Mouse (Mus musculus) heart, embryonic 11.5 days (tissue): ENCODE results near the gene Ppp1r11. TPM values are rescaled to one million over a fixed set of nuclear protein-coding genes. Genes with fewer than 3 reads are reported as not detected.

ENCODE experiments used
- ATAC-seq: fragments of 200-750 bp; cut with Nextera tagmentation; replicated peaks from 2 replicates; pipeline ENCODE4 v1.8.0; 2017; ENCODE audit warnings: moderate library complexity; ENCODE audit not compliant: insufficient number of reproducible peaks, low FRiP score, low TSS enrichment
- H3K27ac ChIP-seq: fragments of 300-500 bp; sonication (generic); 2 replicates; pipeline ENCODE4 v1.5.1; 2014; ENCODE audit warnings: mild to moderate bottlenecking, low read depth, low read length
- H3K27me3 ChIP-seq: fragments of 300-500 bp; sonication (generic); 2 replicates; pipeline ENCODE4 v1.6.1; 2014; ENCODE audit warnings: mild to moderate bottlenecking, low read length, mixed read lengths; ENCODE audit not compliant: control insufficient read depth, insufficient read depth
- H3K36me3 ChIP-seq: fragments of 300-500 bp; sonication (generic); 2 replicates; pipeline ENCODE4 v1.6.1; 2014; ENCODE audit warnings: mild to moderate bottlenecking, low read length, moderate library complexity, mixed read lengths; ENCODE audit not compliant: control insufficient read depth, insufficient read depth
- H3K4me1 ChIP-seq: fragments of 300-500 bp; sonication (generic); 2 replicates; pipeline ENCODE4 v1.6.1; 2014; ENCODE audit warnings: low read length; ENCODE audit not compliant: control insufficient read depth, insufficient read depth
- H3K4me2 ChIP-seq: fragments of 300-500 bp; sonication (generic); 2 replicates; pipeline ENCODE4 v1.6.1; 2014; ENCODE audit warnings: mild to moderate bottlenecking, moderate library complexity
- H3K4me3 ChIP-seq: fragments of 300-500 bp; sonication (generic); 2 replicates; pipeline ENCODE4 v1.5.1; 2014; ENCODE audit warnings: low read depth, low read length
- H3K9ac ChIP-seq: fragments of 300-500 bp; sonication (generic); 2 replicates; pipeline ENCODE4 v1.6.1; 2014; ENCODE audit warnings: mild to moderate bottlenecking, low read depth, low read length, moderate library complexity
- H3K9me3 ChIP-seq: fragments of 300-500 bp; sonication (generic); replicated peaks from 2 replicates; pipeline ENCODE4 v1.6.1; 2016; ENCODE audit warnings: low read length; ENCODE audit not compliant: control insufficient read depth
- WGBS: fragments of 180-500 bp; shearing (Covaris S2); extraction: QIAGEN DNeasy Blood & Tissue Kit; methylation state at CpG from one replicate; pipeline ENCODE4 v1.1.7; 2014; ENCODE audit not compliant: insufficient replicate concordance; 5-methylcytosine and 5-hydroxymethylcytosine counted together
- polyA plus RNA-seq: library from polyadenylated mRNA; unstranded; fragments of >200 nt; fragmentation: Nextera tagmentation; extraction: Ambion mirVana; gene quantifications from 2 replicates; pipeline ENCODE4 v1.2.1, GENCODE M21; 2014

Gene Ppp1r11
- polyA plus RNA-seq, 1 experiment from 2014 or later = 97.4 TPM

- ATAC-seq = no peak
- WGBS = 46% methylated on average over 2 of the region's 2 CpGs
- H3K36me3 ChIP-seq = no peaks in the 10 kb centered on the region
- H3K4me1 ChIP-seq = no peaks in the 10 kb centered on the region
- no peak overlapping the region for H3K4me2 ChIP-seq
- H3K27me3 ChIP-seq = no peaks in the 10 kb centered on the region
- no peak overlapping the region for H3K4me3 ChIP-seq
- no peaks in the 10 kb centered on the region for H3K9me3 ChIP-seq
- H3K27ac ChIP-seq = no peak overlapping the region
- H3K9ac ChIP-seq = no peak overlapping the region
Observed at GRCm38 (mm10) chr17:36931806-36932205, 19.7 kb downstream of the Ppp1r11 start.

- Histone ChIP-seq H3K27ac (no peak overlapping the region), H3K9me3 (no peaks in the 10 kb centered on the region), H3K4me1 (no peaks in the 10 kb centered on the region), H3K27me3 (no peaks in the 10 kb centered on the region), H3K9ac (no peak overlapping the region), H3K4me3 (no peak overlapping the region), H3K36me3 (no peaks in the 10 kb centered on the region), H3K4me2 (no peak overlapping the region)
- WGBS = 76% methylated on average over 4 of the region's 4 CpGs
- no peak for ATAC-seq
Observed at GRCm38 (mm10) chr17:36931130-36931529, 20.4 kb downstream of the Ppp1r11 start.

- Histone ChIP-seq H3K4me1 (no peaks in the 10 kb centered on the region), H3K36me3 (no peaks in the 10 kb centered on the region), H3K27ac (no peak overlapping the region), H3K4me3 (no peak overlapping the region), H3K4me2 (no peak overlapping the region), H3K9me3 (no peaks in the 10 kb centered on the region), H3K27me3 (no peaks in the 10 kb centered on the region), H3K9ac (no peak overlapping the region)
- WGBS = 59% methylated on average over 6 of the region's 6 CpGs
- ATAC-seq = no peak
Observed at GRCm38 (mm10) chr17:36930233-36930632, 21.3 kb downstream of the Ppp1r11 start.

GRCm38 (mm10) chr17:36929236-36929932 lies 22.2 kb downstream of the Ppp1r11 start:
- Histone ChIP-seq H3K4me3 (no peak overlapping the region), H3K27ac (no peak overlapping the region), H3K27me3 (no peaks in the 10 kb centered on the region), H3K9me3 (no peaks in the 10 kb centered on the region), H3K4me1 (no peaks in the 10 kb centered on the region), H3K4me2 (no peak overlapping the region), H3K36me3 (no peaks in the 10 kb centered on the region), H3K9ac (no peak overlapping the region)
- WGBS = 63% methylated on average over 12 of the region's 12 CpGs
- ATAC-seq = no peak

GRCm38 (mm10) chr17:36927496-36928120 lies 23.9 kb downstream of the Ppp1r11 start:
- ATAC-seq = no peak
- Histone ChIP-seq H3K36me3 (no peaks in the 10 kb centered on the region), H3K4me3 (no peak overlapping the region), H3K9ac (no peak overlapping the region), H3K4me2 (no peak overlapping the region), H3K4me1 (no peaks in the 10 kb centered on the region), H3K27ac (no peak overlapping the region), H3K27me3 (no peaks in the 10 kb centered on the region), H3K9me3 (no peaks in the 10 kb centered on the region)
- WGBS = 35% methylated on average over 10 of the region's 10 CpGs

GRCm38 (mm10) chr17:36923491-36923890 lies 28.1 kb downstream of the Ppp1r11 start:
- WGBS = 51% methylated on average over 4 of the region's 4 CpGs
- no peak for ATAC-seq

GRCm38 (mm10) chr17:36922715-36923114 lies 28.8 kb downstream of the Ppp1r11 start:
- Histone ChIP-seq H3K27me3 (no peaks in the 10 kb centered on the region; the same call in 1 of the 2 replicates), H3K4me3 (no peak overlapping the region), H3K4me1 (no peaks in the 10 kb centered on the region), H3K9ac (no peak overlapping the region), H3K36me3 (no peaks in the 10 kb centered on the region), H3K9me3 (no peaks in the 10 kb centered on the region), H3K27ac (no peak overlapping the region), H3K4me2 (no peak overlapping the region)
- 70% methylated on average over 4 of the region's 4 CpGs for WGBS
- no peak for ATAC-seq

More at GRCm38 (mm10) chr17:36923491-36923890, 28.1 kb downstream of the Ppp1r11 start:
- H3K9ac ChIP-seq = no peak overlapping the region
- no peaks in the 10 kb centered on the region; the same call in 1 of the 2 replicates for H3K27me3 ChIP-seq
- H3K4me3 ChIP-seq = no peak overlapping the region
- no peak overlapping the region for H3K27ac ChIP-seq
- H3K4me1 ChIP-seq = no peaks in the 10 kb centered on the region
- H3K4me2 ChIP-seq = no peak overlapping the region
- H3K9me3 ChIP-seq = no peaks in the 10 kb centered on the region
- H3K36me3 ChIP-seq = no peaks in the 10 kb centered on the region

GRCm38 (mm10) chr17:36920239-36920638 lies 31.3 kb downstream of the Ppp1r11 start:
- Histone ChIP-seq H3K27me3 (no peaks in the 10 kb centered on the region; the same call in 1 of the 2 replicates), H3K9me3 (no peaks in the 10 kb centered on the region), H3K9ac (no peak overlapping the region), H3K36me3 (no peaks in the 10 kb centered on the region), H3K4me3 (no peak overlapping the region), H3K4me1 (no peaks in the 10 kb centered on the region), H3K4me2 (no peak overlapping the region), H3K27ac (no peak overlapping the region)
- no peak for ATAC-seq
- WGBS = 37% methylated on average over 15 of the region's 15 CpGs

GRCm38 (mm10) chr17:36915076-36915475 lies 36.5 kb downstream of the Ppp1r11 start:
- Histone ChIP-seq H3K4me2 (no peak overlapping the region), H3K9ac (no peak overlapping the region), H3K27ac (no peak overlapping the region), H3K36me3 (no peaks in the 10 kb centered on the region), H3K4me3 (no peak overlapping the region), H3K4me1 (no peaks in the 10 kb centered on the region), H3K9me3 (no peaks in the 10 kb centered on the region), H3K27me3 (no peaks in the 10 kb centered on the region)
- WGBS = 16% methylated on average over 9 of the region's 9 CpGs
- ATAC-seq = no peak
